Mouse (Mus musculus): ENCODE results near the gene Serpinb3c.
"Not testable (repeated sequence)": the region's sequence is repeated elsewhere in the genome, so short reads cannot be mapped to it uniquely, and the experiment has no call there.

Gene Serpinb3c

GRCm38 (mm10) chr1:107278261-107278660 lies at the start of gene Serpinb3c, which contains the start of gene Serpinb3b:
TSS of gene Serpinb3c (minus strand) at chr1:107278371.
TSS of gene Serpinb3b (minus strand) at chr1:107278361.
- in situ Hi-C loops (cut with MboI, MseI) = not testable (repeated sequence)

GRCm38 (mm10) chr1:107243170-107243569 lies 35.0 kb downstream of the Serpinb3c start:
- in situ Hi-C loops (cut with MboI, MseI) = loop anchor here (5.0 kb wide), 1 partner anchor 239 kb away; no protein-coding TSS in a partner anchor

Measured in T-helper 1 cell (primary cell).